Mouse (Mus musculus): ENCODE data around the gene Palld.
A peak's percentile ranks its signal among the peaks of the same experiment; 100 is the strongest.

Gene Palld

GRCm38 (mm10) chr8:61736739-61737243, 165.7 kb downstream of the Palld start:
- no peak for TF ChIP-seq NANOG (IDR thresholded peaks at IDR 0.05; ENCODE audit: borderline replicate concordance, low read length)
- no peak for TF ChIP-seq CTCF (conservative IDR thresholded peaks at IDR 0.05; ENCODE audit: low read length)
- peaks cover 23% of the 10 kb centered on the region for H3K9me3 ChIP-seq (ENCODE audit: low read length)

GRCm38 (mm10) chr8:61736117-61736516, 166.4 kb downstream of the Palld start:
- TF ChIP-seq CTCF (conservative IDR thresholded peaks at IDR 0.05; ENCODE audit: low read length) (peak; percentile 31), NANOG (IDR thresholded peaks at IDR 0.05; ENCODE audit: borderline replicate concordance, low read length) (no peak), POU5F1 (IDR thresholded peaks at IDR 0.05; ENCODE audit: borderline replicate concordance, low read length) (no peak)

More at GRCm38 (mm10) chr8:61736739-61737243, 165.7 kb downstream of the Palld start:
- no peaks in the 10 kb centered on the region for H3K27me3 ChIP-seq (ENCODE audit: insufficient read depth, low read length)
- no peaks in the 10 kb centered on the region for H3K36me3 ChIP-seq (ENCODE audit: insufficient read depth, low read length)
- H3K4me3 ChIP-seq (replicated peaks; ENCODE audit: low read length) = no peak overlapping the region
- no peaks in the 10 kb centered on the region for H3K4me1 ChIP-seq (replicated peaks; ENCODE audit: low read depth, low read length)

GRCm38 (mm10) chr8:61734164-61734563, 168.3 kb downstream of the Palld start:
- no peaks in the 10 kb centered on the region for H3K27me3 ChIP-seq (ENCODE audit: insufficient read depth, low read length)
- TF ChIP-seq NANOG (IDR thresholded peaks at IDR 0.05; ENCODE audit: borderline replicate concordance, low read length) (no peak), CTCF (conservative IDR thresholded peaks at IDR 0.05; ENCODE audit: low read length) (no peak), POU5F1 (IDR thresholded peaks at IDR 0.05; ENCODE audit: borderline replicate concordance, low read length) (no peak)

More at GRCm38 (mm10) chr8:61736117-61736516, 166.4 kb downstream of the Palld start:
- Histone ChIP-seq H3K36me3 (ENCODE audit: insufficient read depth, low read length) (no peaks in the 10 kb centered on the region), H3K9me3 (ENCODE audit: low read length) (peaks cover 23% of the 10 kb centered on the region), H3K4me3 (replicated peaks; ENCODE audit: low read length) (no peak overlapping the region), H3K4me1 (replicated peaks; ENCODE audit: low read depth, low read length) (no peaks in the 10 kb centered on the region), H3K27me3 (ENCODE audit: insufficient read depth, low read length) (no peaks in the 10 kb centered on the region)

GRCm38 (mm10) chr8:61732184-61732583, 170.3 kb downstream of the Palld start:
- Histone ChIP-seq H3K9me3 (ENCODE audit: low read length) (peaks cover 5% of the 10 kb centered on the region), H3K27me3 (ENCODE audit: insufficient read depth, low read length) (no peaks in the 10 kb centered on the region), H3K4me3 (replicated peaks; ENCODE audit: low read length) (no peak overlapping the region), H3K4me1 (replicated peaks; ENCODE audit: low read depth, low read length) (no peaks in the 10 kb centered on the region), H3K36me3 (ENCODE audit: insufficient read depth, low read length) (no peaks in the 10 kb centered on the region)
- TF ChIP-seq POU5F1 (IDR thresholded peaks at IDR 0.05; ENCODE audit: borderline replicate concordance, low read length) (no peak), NANOG (IDR thresholded peaks at IDR 0.05; ENCODE audit: borderline replicate concordance, low read length) (no peak), CTCF (conservative IDR thresholded peaks at IDR 0.05; ENCODE audit: low read length) (no peak)

More at GRCm38 (mm10) chr8:61734164-61734563, 168.3 kb downstream of the Palld start:
- no peaks in the 10 kb centered on the region for H3K4me1 ChIP-seq (replicated peaks; ENCODE audit: low read depth, low read length)
- no peaks in the 10 kb centered on the region for H3K36me3 ChIP-seq (ENCODE audit: insufficient read depth, low read length)
- peaks cover 18% of the 10 kb centered on the region for H3K9me3 ChIP-seq (ENCODE audit: low read length)
- H3K4me3 ChIP-seq (replicated peaks; ENCODE audit: low read length) = no peak overlapping the region

GRCm38 (mm10) chr8:61731306-61732088, 171.0 kb downstream of the Palld start:
- Histone ChIP-seq H3K27me3 (ENCODE audit: insufficient read depth, low read length) (no peaks in the 10 kb centered on the region), H3K4me3 (replicated peaks; ENCODE audit: low read length) (no peak overlapping the region), H3K4me1 (replicated peaks; ENCODE audit: low read depth, low read length) (no peaks in the 10 kb centered on the region), H3K36me3 (ENCODE audit: insufficient read depth, low read length) (no peaks in the 10 kb centered on the region), H3K9me3 (ENCODE audit: low read length) (no peaks in the 10 kb centered on the region)
- no peak for TF ChIP-seq CTCF (conservative IDR thresholded peaks at IDR 0.05; ENCODE audit: low read length)
- TF ChIP-seq NANOG (IDR thresholded peaks at IDR 0.05; ENCODE audit: borderline replicate concordance, low read length) = no peak
- no peak for TF ChIP-seq POU5F1 (IDR thresholded peaks at IDR 0.05; ENCODE audit: borderline replicate concordance, low read length)

- Histone ChIP-seq H3K36me3 (ENCODE audit: insufficient read depth, low read length) (no peaks in the 10 kb centered on the region), H3K9me3 (ENCODE audit: low read length) (no peaks in the 10 kb centered on the region), H3K4me3 (replicated peaks; ENCODE audit: low read length) (no peak overlapping the region), H3K27me3 (ENCODE audit: insufficient read depth, low read length) (no peaks in the 10 kb centered on the region), H3K4me1 (replicated peaks; ENCODE audit: low read depth, low read length) (no peaks in the 10 kb centered on the region)
- no peak for TF ChIP-seq NANOG (IDR thresholded peaks at IDR 0.05; ENCODE audit: borderline replicate concordance, low read length)
- TF ChIP-seq POU5F1 (IDR thresholded peaks at IDR 0.05; ENCODE audit: borderline replicate concordance, low read length) = no peak
- TF ChIP-seq CTCF (conservative IDR thresholded peaks at IDR 0.05; ENCODE audit: low read length) = no peak
Observed at GRCm38 (mm10) chr8:61730669-61731068, 171.8 kb downstream of the Palld start.

- H3K36me3 ChIP-seq (ENCODE audit: insufficient read depth, low read length) = no peaks in the 10 kb centered on the region
- TF ChIP-seq POU5F1 (IDR thresholded peaks at IDR 0.05; ENCODE audit: borderline replicate concordance, low read length) (no peak), NANOG (IDR thresholded peaks at IDR 0.05; ENCODE audit: borderline replicate concordance, low read length) (no peak), CTCF (conservative IDR thresholded peaks at IDR 0.05; ENCODE audit: low read length) (no peak)
- no peaks in the 10 kb centered on the region for H3K9me3 ChIP-seq (ENCODE audit: low read length)
- no peaks in the 10 kb centered on the region for H3K27me3 ChIP-seq (ENCODE audit: insufficient read depth, low read length)
- H3K4me1 ChIP-seq (replicated peaks; ENCODE audit: low read depth, low read length) = no peaks in the 10 kb centered on the region
- H3K4me3 ChIP-seq (replicated peaks; ENCODE audit: low read length) = no peak overlapping the region
Observed at GRCm38 (mm10) chr8:61725306-61726017, 177.0 kb downstream of the Palld start.

GRCm38 (mm10) chr8:61722226-61722625, 180.3 kb downstream of the Palld start:
- TF ChIP-seq CTCF (conservative IDR thresholded peaks at IDR 0.05; ENCODE audit: low read length) = no peak
- TF ChIP-seq POU5F1 (IDR thresholded peaks at IDR 0.05; ENCODE audit: borderline replicate concordance, low read length) = no peak
- TF ChIP-seq NANOG (IDR thresholded peaks at IDR 0.05; ENCODE audit: borderline replicate concordance, low read length) = no peak
- no peaks in the 10 kb centered on the region for H3K9me3 ChIP-seq (ENCODE audit: low read length)
- no peaks in the 10 kb centered on the region for H3K27me3 ChIP-seq (ENCODE audit: insufficient read depth, low read length)
- no peaks in the 10 kb centered on the region for H3K4me1 ChIP-seq (replicated peaks; ENCODE audit: low read depth, low read length)
- H3K4me3 ChIP-seq (replicated peaks; ENCODE audit: low read length) = no peak overlapping the region
- H3K36me3 ChIP-seq (ENCODE audit: insufficient read depth, low read length) = no peaks in the 10 kb centered on the region

Data from E14TG2a.4 (cell line).